Mouse (Mus musculus) left cerebral cortex, postnatal 25 days (tissue): ENCODE measurements around the gene Pcdh11x. TPM values are rescaled to one million over a fixed set of nuclear protein-coding genes. Genes with fewer than 3 reads are reported as not detected.

Source experiments
- total RNA-seq, 2 experiments: library from RNA; stranded (reverse); gene quantifications; 2 replicates each; pipeline ENCODE4 v1.2.3; 2021

The Pcdh11x gene
- total RNA-seq, 2 experiments from 2014 or later = 21.5 to 26.6 TPM

Other genes with a start within 250 kb of the Pcdh11x start
- gene H2afb3, start 22.8 kb downstream of the Pcdh11x start, total RNA-seq = not detected